21 mouse cellular contexts compared by ENCODE assay signal in the genomic region with DNA sequence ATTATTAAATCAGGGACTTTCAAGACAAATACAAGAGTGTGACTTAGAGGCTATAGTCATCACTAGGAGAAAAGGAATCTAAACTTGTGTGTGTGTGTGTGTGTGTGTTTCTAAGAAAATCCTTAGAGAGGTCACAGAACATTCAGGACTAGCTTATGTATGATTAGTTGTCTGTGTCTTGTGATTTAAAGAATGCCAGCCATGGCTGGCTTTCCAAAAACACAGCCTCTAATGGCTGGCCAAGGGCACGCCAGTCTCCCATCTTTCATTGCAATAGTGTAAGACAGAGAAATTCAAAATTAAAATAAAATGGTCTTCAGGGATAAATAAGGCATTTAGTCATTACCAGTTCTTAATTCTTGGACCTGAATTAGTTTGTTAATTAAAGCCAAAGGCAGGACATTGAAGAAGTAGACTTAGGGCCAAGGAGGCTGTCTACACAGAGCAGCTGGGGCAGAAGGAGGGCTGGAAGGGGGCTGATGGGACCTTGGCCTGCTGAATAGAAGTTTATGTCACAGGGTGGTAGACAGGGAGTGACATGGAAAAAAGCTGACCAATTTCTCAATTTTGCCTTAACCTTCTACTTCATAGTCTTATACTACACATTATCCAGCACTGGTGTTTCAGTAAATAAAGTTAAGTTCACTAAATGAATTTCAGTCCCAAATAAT.
"Had no signal": no experiment of that assay in that cellular context is flagged by ENCODE, and none has a peak within 500 bp of the region (broad histone marks: within the 10 kb centered on the region; RNA-seq: fewer than 3 reads in every experiment).

No protein-coding gene starts in this region.

- H3K27me3 ChIP-seq: liver, embryonic 12.5 days; liver, embryonic 15.5 days; neural tube, embryonic 12.5 days; neural tube, embryonic 15.5 days had no signal

- H3K4me2 ChIP-seq: limb, embryonic 13.5 days; liver, embryonic 12.5 days; liver, embryonic 15.5 days; midbrain, embryonic 11.5 days; neural tube, embryonic 12.5 days; neural tube, embryonic 15.5 days had no signal

- DNase-seq: kidney, adult 18-20 months; kidney, adult 9 months; kidney, postnatal 25 days; layer of hippocampus, adult 9-11 months; liver; lung, adult 18-20 months; lung, postnatal 14 days; midbrain, embryonic 14.5 days; right cerebral cortex, adult 18-20 months; right cerebral cortex, postnatal 14 days; right cerebral cortex, postnatal 4 days; thymus, adult 18-20 months; thymus, postnatal 36 days had no signal

- H3K4me3 ChIP-seq: layer of hippocampus, adult 2 months; limb, embryonic 10.5 days; limb, embryonic 13.5 days; liver, embryonic 12.5 days; liver, embryonic 15.5 days; neural tube, embryonic 12.5 days; neural tube, embryonic 15.5 days had no signal

- H3K27ac ChIP-seq: layer of hippocampus, adult 2 months; limb, embryonic 10.5 days; limb, embryonic 13.5 days; liver, embryonic 12.5 days; liver, embryonic 15.5 days; neural tube, embryonic 12.5 days; neural tube, embryonic 15.5 days had no signal

- H3K9ac ChIP-seq: limb, embryonic 13.5 days; liver, embryonic 12.5 days; liver, embryonic 15.5 days; neural tube, embryonic 12.5 days; neural tube, embryonic 15.5 days had no signal

- H3K9me3 ChIP-seq: limb, embryonic 10.5 days; limb, embryonic 13.5 days; liver, embryonic 12.5 days; liver, embryonic 15.5 days; neural tube, embryonic 12.5 days; neural tube, embryonic 15.5 days had no signal

- H3K4me1 ChIP-seq: limb, embryonic 13.5 days; liver, embryonic 12.5 days; liver, embryonic 15.5 days had no signal

- H3K36me3 ChIP-seq: limb, embryonic 10.5 days; limb, embryonic 13.5 days; liver, embryonic 12.5 days; liver, embryonic 15.5 days; neural tube, embryonic 12.5 days; neural tube, embryonic 15.5 days had no signal

- ATAC-seq: liver, embryonic 12.5 days had no signal
